Mouse (Mus musculus) G1E (cell line): Measurements from ENCODE around the gene Acsm5. TPM values are rescaled to one million over a fixed set of nuclear protein-coding genes. Genes with fewer than 3 reads are reported as not detected.

Experiments used
- ATAC-seq: 2 replicates; pipeline ENCODE4 v1.8.0; 2016; ENCODE audit warnings: mild to moderate bottlenecking; ENCODE audit not compliant: insufficient number of reproducible peaks, poor library complexity, low FRiP score, severe bottlenecking; ENCODE audit errors: extremely low read depth
- DNase-seq: peaks from one replicate; pipeline ENCODE4 v3.0.0; 2012; ENCODE audit warnings: low spot score
- H3K27me3 ChIP-seq: 2 replicates; pipeline ENCODE4 v1.6.1; 2012; ENCODE audit warnings: mild to moderate bottlenecking, low read length, inconsistent platforms; ENCODE audit not compliant: insufficient read depth
- H3K36me3 ChIP-seq: replicated peaks from 2 replicates; pipeline ENCODE3; 2012; ENCODE audit warnings: mild to moderate bottlenecking, inconsistent platforms
- H3K4me1 ChIP-seq: 2 replicates; pipeline ENCODE4 v1.6.1; 2012; ENCODE audit warnings: low read depth, low read length, inconsistent platforms, mixed read lengths; ENCODE audit not compliant: insufficient read depth
- H3K4me3 ChIP-seq: 2 replicates; pipeline ENCODE4 v1.5.1; 2012; ENCODE audit warnings: low read depth, mild to moderate bottlenecking, inconsistent platforms, low read length, moderate library complexity, mixed read lengths
- H3K9me3 ChIP-seq: replicated peaks from 2 replicates; pipeline ENCODE4 v1.6.1; 2012; ENCODE audit warnings: inconsistent platforms
- CTCF ChIP-seq: IDR thresholded peaks from 2 replicates; pipeline ENCODE4 v1.5.1; 2012; ENCODE audit warnings: low read depth, low read length, inconsistent platforms, mixed read lengths
- GATA1 ChIP-seq: IDR thresholded peaks from 2 replicates; pipeline ENCODE4 v1.6.1; 2012; ENCODE audit warnings: borderline replicate concordance, low read length, inconsistent platforms, mixed read lengths
- GATA2 ChIP-seq: IDR thresholded peaks from 2 replicates; pipeline ENCODE4 v1.6.1; 2012; ENCODE audit warnings: low read depth, low read length, inconsistent platforms, borderline replicate concordance
- POLR2AphosphoS5 ChIP-seq: IDR thresholded peaks from 2 replicates; pipeline ENCODE4 v1.6.1; 2012; ENCODE audit warnings: low read depth, low read length, inconsistent platforms; ENCODE audit not compliant: insufficient replicate concordance
- TAL1 ChIP-seq: conservative IDR thresholded peaks from 2 replicates; pipeline ENCODE4 v1.6.1; 2012; ENCODE audit warnings: low read depth, low read length, inconsistent platforms, mixed read lengths
- polyA plus RNA-seq: library from polyadenylated mRNA; stranded (reverse); fragments of >175 nt; gene quantifications from 2 replicates; pipeline ENCODE4 v1.2.3, GENCODE M21; 2012
- total RNA-seq, 2 experiments: library from RNA; stranded (forward) in 1 of 2; stranded (reverse) in 1 of 2; fragments of 200-1000 nt in 1 of 2; fragments of >200 nt in 1 of 2; fragmentation: Nextera tagmentation in 1 of 2; gene quantifications; 2 replicates each; pipeline ENCODE4 v1.2.3; 2014 to 2017

Gene Acsm5
- not detected in 2 replicates for total RNA-seq (2014; fragmentation: Nextera tagmentation)
- total RNA-seq (2017), result 0.11 TPM in 1 of 2 replicates, not detected in the other
- not detected in 2 replicates for polyA plus RNA-seq

- no peak for DNase-seq
- H3K36me3 ChIP-seq, result no peaks in the 10 kb centered on the region
- no peak for TF ChIP-seq POLR2AphosphoS5
- TF ChIP-seq GATA1, result no peak
- no peak for TF ChIP-seq GATA2
- TF ChIP-seq CTCF, result no peak
- TF ChIP-seq TAL1, result no peak
- no peaks in the 10 kb centered on the region for H3K9me3 ChIP-seq
- ATAC-seq, result no peak
- H3K27me3 ChIP-seq, result no peaks in the 10 kb centered on the region
- no peak within 1 kb of the TSS for H3K4me3 ChIP-seq
- no peaks in the 10 kb centered on the region for H3K4me1 ChIP-seq
These were observed at the start of gene Acsm5 for GRCm38 (mm10) chr7:119519163-119519562. Gene Acsm5, plus strand, starts transcription at chr7:119519463.

DNA sequence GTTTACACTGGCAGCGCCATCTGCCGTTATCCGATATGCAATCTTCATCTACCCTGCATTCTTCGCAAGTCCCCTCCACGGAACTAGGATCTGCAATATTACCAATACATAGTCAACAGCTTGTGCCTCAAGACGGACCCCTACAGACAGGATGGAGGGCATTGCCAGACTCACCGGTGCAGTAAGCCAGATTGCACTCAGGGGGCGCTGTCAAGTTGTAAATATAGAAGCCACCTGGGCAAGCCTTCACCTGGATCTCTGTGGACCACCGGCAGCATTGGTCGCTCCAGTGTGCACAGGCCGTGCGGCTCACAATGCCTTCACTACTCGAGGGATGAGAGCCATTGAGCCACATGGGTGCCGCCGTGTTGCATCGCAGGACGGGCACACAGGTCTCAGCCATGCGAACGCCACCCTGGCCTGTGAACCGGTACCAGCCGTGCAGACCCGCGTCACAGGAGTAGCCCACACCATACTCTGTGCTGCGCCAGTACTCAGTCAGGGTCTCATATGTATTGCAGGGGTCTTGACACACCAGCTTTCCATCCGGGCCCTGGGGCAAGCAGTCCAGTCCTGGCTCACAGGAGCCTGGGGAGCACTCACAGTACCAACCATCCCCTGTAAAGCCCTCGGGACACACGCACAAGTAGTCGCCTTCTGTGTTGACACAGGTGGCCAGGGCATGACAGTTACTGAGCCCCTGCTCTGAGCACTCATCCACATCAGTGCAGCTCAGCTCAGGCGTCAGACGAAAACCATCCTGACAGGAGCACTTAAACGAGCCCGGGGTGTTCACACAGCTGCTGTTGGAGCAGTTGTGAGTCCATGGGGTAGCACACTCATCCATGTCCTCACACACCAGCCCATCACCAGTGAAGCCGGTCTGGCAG is 42.5 kb upstream of the Acsm5 start:
- Histone ChIP-seq H3K9me3 (peaks cover 25% of the 10 kb centered on the region), H3K4me1 (no peaks in the 10 kb centered on the region), H3K36me3 (no peaks in the 10 kb centered on the region), H3K4me3 (0 out of 2 replicates have a peak overlapping the region, but pooled peaks have one; percentile 14), H3K27me3 (no peaks in the 10 kb centered on the region)
- DNase-seq, result no peak
- no peak for ATAC-seq
- TF ChIP-seq CTCF (no peak), POLR2AphosphoS5 (no peak), GATA2 (no peak), GATA1 (no peak), TAL1 (no peak)

GRCm38 (mm10) chr7:119479256-119479655 is 40.0 kb upstream of the Acsm5 start, which contains the start of gene Umod:
Gene Umod, minus strand, starts transcription at chr7:119479282.
- peaks cover 24% of the 10 kb centered on the region for H3K9me3 ChIP-seq
- H3K27me3 ChIP-seq, result no peaks in the 10 kb centered on the region
- ATAC-seq (no peak), DNase-seq (no peak)
- no peaks in the 10 kb centered on the region for H3K36me3 ChIP-seq
- no peak within 1 kb of the TSS for H3K4me3 ChIP-seq
- TF ChIP-seq GATA2, result no peak
- TF ChIP-seq TAL1, result no peak
- TF ChIP-seq GATA1, result no peak
- no peak for TF ChIP-seq POLR2AphosphoS5
- no peak for TF ChIP-seq CTCF
- no peaks in the 10 kb centered on the region for H3K4me1 ChIP-seq

- no peak for ATAC-seq
- no peak for TF ChIP-seq POLR2AphosphoS5
- TF ChIP-seq TAL1, result no peak
- no peak for TF ChIP-seq CTCF
- TF ChIP-seq GATA1, result no peak
- no peak for TF ChIP-seq GATA2
- Histone ChIP-seq H3K9me3 (peaks cover 5% of the 10 kb centered on the region), H3K27me3 (no peaks in the 10 kb centered on the region), H3K36me3 (no peaks in the 10 kb centered on the region), H3K4me1 (no peaks in the 10 kb centered on the region), H3K4me3 (no peak overlapping the region)
- DNase-seq, result no peak
These were observed 35.1 kb upstream of the Acsm5 start for GRCm38 (mm10) chr7:119484154-119484553.

- ATAC-seq, result no peak
- TF ChIP-seq CTCF (no peak), GATA1 (no peak), POLR2AphosphoS5 (no peak), GATA2 (no peak), TAL1 (no peak)
- H3K36me3 ChIP-seq, result no peaks in the 10 kb centered on the region
These were observed 32.6 kb upstream of the Acsm5 start for GRCm38 (mm10) chr7:119486683-119487082.

DNA sequence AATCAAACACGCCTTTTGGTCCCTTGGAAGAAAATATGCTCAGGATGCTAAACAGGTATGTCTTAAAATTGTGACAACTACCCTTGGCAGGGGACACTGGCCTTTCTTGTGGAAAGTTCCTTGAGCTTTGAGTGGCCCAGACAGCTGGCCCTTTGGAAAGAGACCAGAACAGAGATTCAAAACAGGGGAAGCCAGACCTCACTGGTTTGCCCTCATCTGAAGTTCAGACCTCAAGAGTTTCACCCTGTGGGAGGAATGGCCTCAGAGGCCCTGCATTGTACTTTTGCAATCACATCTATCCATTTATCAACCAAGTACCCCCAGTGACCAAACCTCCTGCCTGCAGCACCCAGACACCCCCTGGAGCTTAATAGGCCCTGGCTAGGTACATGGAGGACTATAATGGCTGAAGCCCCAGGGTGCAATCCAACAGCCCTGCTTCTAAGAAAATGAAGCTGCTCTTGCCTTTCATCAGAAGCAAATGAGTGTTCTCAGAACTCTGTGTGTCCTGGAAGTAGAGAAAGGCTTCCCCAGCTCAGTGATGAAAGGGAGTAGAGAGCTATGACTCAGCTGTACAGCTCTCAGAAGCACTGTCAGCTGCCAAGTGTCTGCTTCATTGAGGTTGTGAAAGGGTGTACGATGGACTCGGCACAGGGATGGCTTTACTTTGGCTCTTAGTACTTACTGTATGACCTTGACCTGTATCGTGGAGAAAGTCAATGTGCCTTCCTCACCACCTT is 29.1 kb upstream of the Acsm5 start:
- ATAC-seq (no peak), DNase-seq (no peak)
- H3K4me3 ChIP-seq, result no peak overlapping the region
- H3K36me3 ChIP-seq, result no peaks in the 10 kb centered on the region
- H3K27me3 ChIP-seq, result no peaks in the 10 kb centered on the region
- H3K4me1 ChIP-seq, result no peaks in the 10 kb centered on the region
- TF ChIP-seq GATA1, result no peak
- no peak for TF ChIP-seq POLR2AphosphoS5
- no peak for TF ChIP-seq GATA2
- no peak for TF ChIP-seq CTCF
- no peak for TF ChIP-seq TAL1
- peaks cover 9% of the 10 kb centered on the region for H3K9me3 ChIP-seq

More at GRCm38 (mm10) chr7:119486683-119487082, 32.6 kb upstream of the Acsm5 start:
- no peaks in the 10 kb centered on the region for H3K4me1 ChIP-seq
- no peak for DNase-seq
- H3K4me3 ChIP-seq, result no peak overlapping the region
- H3K27me3 ChIP-seq, result no peaks in the 10 kb centered on the region
- peaks cover 10% of the 10 kb centered on the region for H3K9me3 ChIP-seq
